Mouse (Mus musculus) layer of hippocampus, adult 9-11 months (tissue): Measurements from ENCODE around the gene Hmgb1.

Source experiments
- DNase-seq: peaks from one replicate; pipeline ENCODE4 v3.0.0; 2022

The Hmgb1 gene

GRCm38 (mm10) chr5:149184844-149185186 lies 526 bp upstream of the Hmgb1 start:
- DNase-seq, result peak; percentile 47

GRCm38 (mm10) chr5:149183721-149184103 lies 577 bp downstream of the Hmgb1 start:
- no peak for DNase-seq

GRCm38 (mm10) chr5:149183122-149183521 lies 1.2 kb downstream of the Hmgb1 start:
- DNase-seq, result no peak

DNA sequence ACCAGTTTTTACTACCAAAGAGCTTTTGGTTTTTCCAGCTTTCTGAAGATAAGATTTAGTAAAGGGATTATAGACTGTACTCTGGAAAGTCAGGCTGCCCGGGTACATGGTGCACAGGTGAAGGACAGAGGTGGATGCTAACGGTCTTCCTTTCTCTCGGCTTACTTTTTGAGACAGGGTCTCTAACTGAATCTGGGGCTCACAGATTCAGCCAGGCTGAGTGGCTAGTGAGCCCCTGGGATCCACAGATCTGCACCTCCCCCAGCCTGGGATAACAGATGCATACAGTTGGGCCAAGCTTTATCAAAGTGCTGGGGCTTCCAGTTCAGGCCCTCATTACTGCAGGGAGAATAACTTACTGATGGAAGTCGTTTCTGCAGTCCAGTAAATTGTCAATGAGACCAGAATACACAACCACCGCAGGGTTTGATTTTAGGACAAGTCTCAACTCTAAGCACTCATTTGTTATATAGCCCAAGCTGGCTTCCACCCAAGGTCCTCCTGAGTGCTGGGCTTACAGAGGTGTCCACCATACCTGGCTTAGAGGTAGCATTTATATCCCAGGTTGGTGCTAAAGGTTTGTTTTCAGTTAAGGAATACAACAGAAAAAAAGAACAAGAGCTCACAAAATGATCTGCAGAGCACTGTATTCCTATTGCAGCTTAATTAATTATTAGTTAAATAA lies 2.0 kb downstream of the Hmgb1 start:
- DNase-seq, result no peak

GRCm38 (mm10) chr5:149179826-149180225 lies 4.5 kb downstream of the Hmgb1 start:
- no peak for DNase-seq

DNA sequence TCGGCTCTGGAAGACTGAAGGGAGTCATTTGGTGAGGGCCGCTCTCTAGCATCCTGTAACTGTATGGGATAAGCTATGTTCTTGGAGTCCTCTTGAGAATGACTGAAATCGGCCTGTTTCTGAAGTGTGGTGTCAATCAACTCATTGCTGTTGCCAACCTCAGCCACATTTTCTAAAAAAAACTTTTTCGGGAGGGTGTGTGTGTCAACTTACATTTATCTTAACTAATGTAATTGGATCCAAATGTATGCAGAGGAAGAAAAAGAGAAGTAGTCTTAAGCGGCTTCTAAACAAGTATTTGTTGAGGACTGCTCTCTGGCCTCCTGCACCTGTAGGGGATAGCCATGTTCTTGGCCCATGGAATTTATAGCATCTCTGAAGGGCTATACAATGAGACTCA lies 6.2 kb downstream of the Hmgb1 start:
- no peak for DNase-seq

- DNase-seq, result no peak
These were observed 8.6 kb downstream of the Hmgb1 start for GRCm38 (mm10) chr5:149175736-149176135.

DNA sequence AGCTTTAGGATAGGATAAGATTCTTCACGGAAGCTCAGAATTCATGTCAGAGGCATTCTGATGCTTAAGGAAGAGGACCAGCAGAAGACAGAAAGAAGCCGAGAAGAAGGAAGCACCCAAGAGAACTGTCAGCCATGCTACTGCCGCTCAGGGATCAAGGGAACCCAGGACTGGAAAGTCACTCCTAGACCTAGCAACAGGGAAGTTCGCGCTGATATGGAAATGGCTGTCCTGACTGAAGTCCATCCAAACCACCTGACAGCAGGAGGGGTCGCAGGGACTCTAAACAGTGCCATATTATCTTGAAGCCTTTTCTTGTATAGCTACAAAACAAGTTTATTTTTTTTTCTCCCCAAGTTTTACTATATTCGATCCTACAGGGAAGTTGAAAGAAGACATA lies 9.8 kb downstream of the Hmgb1 start:
- DNase-seq, result no peak

GRCm38 (mm10) chr5:149172246-149172645 lies 12.0 kb downstream of the Hmgb1 start:
- DNase-seq, result no peak

DNA sequence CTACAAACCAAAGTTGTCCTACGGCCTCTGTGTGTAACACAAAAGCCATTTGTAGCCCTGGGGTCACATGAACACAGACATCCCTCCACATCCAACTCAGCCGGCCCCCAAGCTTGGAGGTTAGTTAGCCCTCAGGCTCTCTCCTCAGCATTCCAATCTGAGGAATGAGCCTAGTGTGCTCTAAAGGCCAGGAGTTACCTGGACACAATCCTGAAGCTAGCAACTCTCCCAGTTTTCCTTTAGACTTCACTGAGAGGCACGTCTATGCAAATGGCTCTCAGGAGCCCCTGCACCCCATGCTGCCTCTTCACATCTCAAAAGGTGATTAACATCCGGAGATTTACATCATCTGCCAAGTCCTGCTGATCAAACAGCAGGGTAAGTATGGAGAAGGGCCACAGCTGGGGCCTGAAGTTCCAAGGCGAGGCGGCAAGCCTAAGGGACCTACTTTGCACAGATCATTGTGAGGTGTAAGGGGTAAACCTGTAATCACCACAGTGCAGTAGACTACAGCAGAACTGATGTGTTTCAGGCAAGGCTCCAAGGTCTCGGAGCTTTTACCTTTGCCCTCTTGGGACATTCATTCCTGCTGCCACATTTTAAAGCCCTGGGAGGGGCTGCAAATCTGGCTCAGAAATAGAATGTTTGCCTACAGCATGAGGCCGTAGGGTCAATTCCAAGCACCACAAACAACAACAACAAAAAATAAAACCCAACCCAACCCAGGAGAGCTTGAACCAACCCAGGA lies 13.3 kb downstream of the Hmgb1 start:
- no peak for DNase-seq

GRCm38 (mm10) chr5:149168816-149169215 lies 15.5 kb downstream of the Hmgb1 start:
- DNase-seq, result peak; percentile 15

- DNase-seq, result no peak
These were observed 16.2 kb downstream of the Hmgb1 start for GRCm38 (mm10) chr5:149168051-149168450.

- DNase-seq, result no peak
These were observed 18.3 kb downstream of the Hmgb1 start for GRCm38 (mm10) chr5:149166011-149166410.

DNA sequence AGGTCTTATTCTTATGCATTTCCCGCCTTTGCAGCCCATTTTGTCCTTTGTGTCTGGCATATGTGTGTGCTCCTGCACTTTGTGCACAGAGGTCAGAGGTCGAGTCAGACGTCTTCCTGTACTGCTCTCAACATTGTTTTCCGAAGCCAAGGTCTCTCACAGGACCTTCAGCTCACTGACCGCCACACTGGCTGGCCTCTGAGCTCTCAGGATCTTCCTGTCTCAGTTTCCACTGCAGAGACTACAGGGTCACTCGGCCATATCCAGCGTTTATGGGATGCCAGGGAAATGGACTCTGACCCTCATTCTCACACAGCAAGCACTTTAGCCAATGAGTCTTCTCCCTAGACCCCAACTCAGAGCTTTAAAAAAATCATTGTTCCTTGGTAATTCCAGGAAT lies 19.4 kb downstream of the Hmgb1 start:
- no peak for DNase-seq

- DNase-seq, result no peak
These were observed 21.4 kb downstream of the Hmgb1 start for GRCm38 (mm10) chr5:149162890-149163289.

- no peak for DNase-seq
These were observed 23.8 kb downstream of the Hmgb1 start for GRCm38 (mm10) chr5:149160469-149160868.

DNA sequence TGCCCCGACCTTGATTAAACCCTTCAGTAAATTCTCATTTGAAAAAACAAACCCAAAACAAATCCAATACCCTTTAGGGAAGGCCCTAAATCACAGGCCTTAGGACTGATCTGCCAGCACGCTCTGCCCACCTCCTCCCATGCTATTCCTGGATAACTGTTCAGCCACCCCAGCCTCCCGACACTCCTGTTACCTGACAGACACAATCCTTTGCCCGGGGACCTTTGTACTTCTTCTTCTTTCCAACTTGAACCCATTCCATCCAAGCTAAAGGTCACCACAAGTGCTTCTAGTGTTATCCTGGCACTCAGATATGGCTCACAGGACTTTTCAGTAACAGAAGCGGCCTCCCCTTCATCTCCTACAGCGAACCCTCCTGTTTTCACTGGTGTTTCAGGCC lies 25.3 kb downstream of the Hmgb1 start:
- no peak for DNase-seq

DNA sequence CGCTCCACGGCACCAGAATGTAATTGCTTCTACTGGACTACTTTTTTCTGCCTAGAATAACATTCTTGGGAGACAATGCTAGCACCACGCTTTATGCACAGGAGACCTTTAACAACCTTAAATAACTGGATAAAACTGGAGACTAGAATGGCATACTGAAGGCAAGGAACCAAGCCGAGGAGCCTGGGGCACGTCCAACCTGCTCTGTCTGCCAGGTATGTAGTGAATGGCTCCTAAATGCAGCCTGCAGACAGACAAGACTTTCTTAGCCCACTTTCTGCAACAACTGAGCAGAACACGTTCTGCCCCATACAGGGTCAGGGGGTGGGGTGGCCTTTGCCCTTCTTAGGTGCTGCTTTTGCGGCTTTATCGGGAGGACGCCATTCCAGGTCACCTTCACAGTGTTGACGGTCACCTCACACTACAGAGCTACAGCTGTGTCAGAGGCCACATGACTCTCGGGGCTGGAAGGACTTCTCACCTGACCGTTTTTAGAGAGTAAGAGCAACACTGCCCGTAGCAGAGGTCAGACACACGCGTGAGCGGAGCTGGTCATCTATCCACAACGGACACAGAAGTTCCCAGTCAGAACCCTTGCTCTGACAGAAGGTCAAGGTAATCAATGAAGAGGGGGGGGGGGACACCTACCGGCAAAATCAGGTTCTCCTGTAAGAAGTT lies 27.3 kb downstream of the Hmgb1 start:
- no peak for DNase-seq

DNA sequence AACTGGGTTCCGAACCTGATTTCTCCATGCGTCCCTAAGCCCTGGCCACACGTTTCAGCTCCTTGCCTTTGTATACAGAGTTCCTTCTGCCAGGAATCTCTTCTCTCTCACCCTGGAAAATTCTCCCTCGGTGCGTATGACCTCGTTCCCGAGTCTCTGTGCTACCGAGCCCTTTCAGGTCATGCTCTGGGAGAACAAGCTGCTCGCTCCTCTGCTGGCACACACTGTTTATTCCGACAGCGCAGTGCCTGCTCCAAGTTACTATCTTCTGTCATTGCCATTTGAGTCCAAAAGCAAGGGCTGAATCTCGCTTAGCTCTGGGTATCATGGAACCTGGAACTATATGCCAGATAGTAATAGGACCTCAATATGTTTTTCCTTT lies 31.5 kb downstream of the Hmgb1 start:
- no peak for DNase-seq

- peak; percentile 4 for DNase-seq
These were observed 32.1 kb downstream of the Hmgb1 start for GRCm38 (mm10) chr5:149152063-149152773.

DNA sequence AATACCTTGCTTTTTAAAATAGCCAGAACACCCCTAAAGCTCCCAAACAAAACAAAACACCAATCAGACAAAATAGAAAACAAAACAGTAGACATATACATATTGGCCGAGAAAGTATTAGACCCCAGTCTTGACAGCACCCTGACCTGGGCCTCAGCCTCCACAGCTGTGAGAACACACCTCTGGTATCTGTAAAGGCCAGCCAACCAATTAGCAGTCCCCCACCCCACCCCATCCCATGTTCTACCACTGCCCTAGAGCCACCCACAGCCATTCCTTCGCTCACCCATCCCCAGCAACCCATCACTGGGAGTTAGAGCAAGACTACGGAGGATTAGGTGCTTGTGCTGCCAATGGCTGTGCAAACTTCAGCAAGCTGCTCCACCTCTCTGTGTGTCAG lies 33.4 kb downstream of the Hmgb1 start:
- no peak for DNase-seq

- DNase-seq, result no peak
These were observed 36.8 kb downstream of the Hmgb1 start for GRCm38 (mm10) chr5:149147386-149148000.

DNA sequence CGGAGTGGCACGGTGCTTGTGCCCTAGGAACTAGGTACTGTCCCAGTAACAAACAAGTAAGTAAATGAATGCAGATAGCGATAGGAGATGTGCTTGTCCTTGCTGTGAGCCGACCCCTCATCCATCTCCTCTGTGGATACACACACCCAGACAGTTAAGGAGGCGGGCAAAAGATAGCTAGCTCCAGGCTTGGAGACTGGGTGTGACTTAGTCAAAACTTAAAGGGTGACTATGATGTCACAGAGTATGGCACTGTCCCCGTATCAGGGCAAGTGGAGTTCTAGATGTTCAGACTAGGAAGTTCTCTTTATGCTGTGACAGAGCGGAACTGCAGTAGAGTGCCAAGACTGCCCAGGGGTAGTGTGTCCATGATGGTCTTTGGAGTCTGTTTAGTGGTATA lies 37.6 kb downstream of the Hmgb1 start:
- no peak for DNase-seq
